Mouse (Mus musculus): ENCODE measurements around the gene Mmp9. TPM values are rescaled to one million over a fixed set of nuclear protein-coding genes. Genes with fewer than 3 reads are reported as not detected.

Mmp9 gene
- polyA plus RNA-seq, 1 experiment from 2014 or later: 37.2 TPM

DNA sequence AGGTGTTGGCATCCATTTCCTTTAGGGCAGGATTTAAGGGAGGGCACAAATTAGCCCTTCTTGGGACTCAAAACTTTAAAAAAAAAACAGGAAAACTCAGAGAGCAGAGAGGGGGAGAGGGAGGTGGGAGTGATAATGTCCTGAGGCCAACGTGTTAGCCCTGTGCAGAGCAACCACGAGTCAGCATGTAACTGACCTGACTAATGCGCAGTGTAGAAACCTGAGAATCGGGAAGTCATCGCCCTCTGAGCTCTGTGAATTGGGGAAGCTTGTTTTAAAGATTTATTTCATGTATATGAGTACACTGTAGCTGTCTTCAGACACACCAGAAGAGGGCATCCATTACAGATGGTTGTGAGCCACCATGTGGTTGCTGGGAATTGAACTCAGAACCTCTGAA lies 23.8 kb upstream of the Mmp9 start:
- H3K27me3 ChIP-seq: no peaks in the 10 kb centered on the region
- WGBS: 88% methylated on average over 5 of the region's 5 CpGs
- no peak for ATAC-seq (ENCODE audit: low FRiP score, low read depth)

DNA sequence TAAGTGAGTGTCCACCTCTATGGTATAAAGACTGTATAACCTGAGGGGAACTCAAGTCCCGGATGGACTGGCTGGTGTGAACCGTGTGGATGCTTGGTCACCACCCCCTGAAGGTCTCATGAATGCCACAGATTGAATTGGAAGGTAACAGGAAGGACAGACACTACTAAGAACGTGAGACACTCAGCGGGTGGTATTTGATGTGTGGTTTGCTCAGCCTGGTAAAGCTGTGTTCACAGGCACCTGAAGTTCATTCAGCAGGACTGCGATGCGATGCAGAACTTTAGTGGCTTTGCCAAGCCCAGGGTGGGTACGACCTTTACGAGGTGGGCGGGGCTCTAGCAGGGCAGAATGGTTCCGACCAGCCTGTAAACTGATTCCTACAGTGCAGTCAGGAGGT lies 23.2 kb upstream of the Mmp9 start:
- no peak for ATAC-seq (ENCODE audit: low FRiP score, low read depth)
- Histone ChIP-seq H3K9ac (no peak overlapping the region), H3K4me3 (no peak overlapping the region), H3K27me3 (no peaks in the 10 kb centered on the region), H3K4me2 (no peak overlapping the region), H3K27ac (replicated peaks) (no peak overlapping the region), H3K9me3 (no peaks in the 10 kb centered on the region), H3K4me1 (replicated peaks) (peaks cover 3% of the 10 kb centered on the region), H3K36me3 (peaks cover 4% of the 10 kb centered on the region)
- 65% methylated on average over 10 of the region's 10 CpGs for WGBS

More for the DNA sequence above, 23.8 kb upstream of the Mmp9 start:
- no peak overlapping the region for H3K27ac ChIP-seq (replicated peaks)
- H3K9ac ChIP-seq: no peak overlapping the region
- peaks cover 7% of the 10 kb centered on the region for H3K4me1 ChIP-seq (replicated peaks)
- H3K36me3 ChIP-seq: peaks cover 4% of the 10 kb centered on the region
- H3K4me2 ChIP-seq: no peak overlapping the region
- H3K9me3 ChIP-seq: no peaks in the 10 kb centered on the region
- no peak overlapping the region for H3K4me3 ChIP-seq

DNA sequence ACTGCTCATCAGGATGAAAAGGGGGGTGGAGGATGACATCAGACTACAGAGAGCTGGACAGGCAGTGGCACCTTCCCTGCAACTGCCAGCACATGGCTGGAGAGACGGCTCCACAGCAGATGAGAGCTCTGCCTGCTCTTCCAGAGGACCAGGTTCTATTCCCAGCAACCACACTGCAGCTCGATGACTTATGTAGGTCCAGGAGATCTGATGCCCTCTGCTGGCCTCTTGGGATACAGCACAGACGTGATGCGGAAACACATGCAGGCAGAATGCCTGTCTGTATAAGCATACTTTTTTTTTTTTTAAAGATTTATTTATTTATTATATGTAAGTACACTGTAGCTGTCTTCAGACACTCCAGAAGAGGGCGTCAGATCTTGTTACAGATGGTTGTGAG lies 22.3 kb upstream of the Mmp9 start:
- Histone ChIP-seq H3K9me3 (no peaks in the 10 kb centered on the region), H3K27ac (replicated peaks) (no peak overlapping the region), H3K9ac (no peak overlapping the region), H3K4me2 (no peak overlapping the region), H3K4me1 (replicated peaks) (peaks cover 1% of the 10 kb centered on the region), H3K27me3 (no peaks in the 10 kb centered on the region), H3K4me3 (no peak overlapping the region), H3K36me3 (peaks cover 4% of the 10 kb centered on the region)
- ATAC-seq (ENCODE audit: low FRiP score, low read depth): no peak
- 58% methylated on average over 4 of the region's 5 CpGs for WGBS

DNA sequence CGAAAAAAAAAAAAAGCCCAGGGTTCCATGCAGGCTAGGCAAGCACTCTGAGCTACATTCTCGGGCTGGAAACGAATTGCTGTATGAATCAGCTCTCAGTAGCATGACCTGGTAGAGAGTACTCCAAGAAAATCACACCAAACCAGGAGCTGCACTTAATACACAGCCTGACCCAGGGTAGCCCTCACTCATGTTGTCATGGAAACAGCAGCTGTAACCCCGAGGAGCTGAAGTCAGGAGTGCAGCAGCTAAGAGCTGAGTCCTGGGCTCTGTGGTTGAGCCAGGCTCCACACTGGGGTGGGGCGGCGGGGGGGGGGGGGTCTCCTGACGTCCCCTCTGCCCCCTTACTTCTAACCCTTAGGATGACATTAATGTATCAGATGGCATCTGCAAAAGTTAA lies 18.6 kb upstream of the Mmp9 start:
- peaks cover 9% of the 10 kb centered on the region for H3K4me1 ChIP-seq (replicated peaks)
- 55% methylated on average over 7 of the region's 7 CpGs for WGBS

DNA sequence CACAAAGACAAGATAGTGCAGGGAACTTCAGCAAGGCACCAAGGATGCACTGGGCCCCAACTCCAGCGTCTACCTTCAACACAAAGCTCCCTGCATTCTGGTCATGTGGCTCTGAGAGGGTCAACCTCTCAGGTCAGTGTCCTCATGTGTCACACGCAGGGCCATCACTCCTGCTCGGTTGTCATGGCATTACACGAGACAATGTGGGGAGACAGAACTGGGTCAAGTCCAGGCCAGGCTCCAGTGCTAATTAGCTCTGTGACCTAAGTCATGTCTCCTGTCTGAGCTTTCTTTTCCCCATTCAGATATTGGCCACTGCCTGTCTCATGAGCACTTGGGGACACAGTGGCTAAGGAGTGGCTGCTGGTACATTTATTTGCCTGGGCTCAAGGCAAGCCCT lies 17.3 kb upstream of the Mmp9 start:
- no peak overlapping the region for H3K27ac ChIP-seq (replicated peaks)
- H3K36me3 ChIP-seq: peaks cover 4% of the 10 kb centered on the region
- ATAC-seq (ENCODE audit: low FRiP score, low read depth): no peak
- no peak overlapping the region for H3K4me2 ChIP-seq
- H3K4me1 ChIP-seq (replicated peaks): peaks cover 9% of the 10 kb centered on the region
- no peaks in the 10 kb centered on the region for H3K9me3 ChIP-seq
- no peak overlapping the region for H3K9ac ChIP-seq
- 40% methylated on average over 4 of the region's 4 CpGs for WGBS
- no peak overlapping the region for H3K4me3 ChIP-seq
- H3K27me3 ChIP-seq: no peaks in the 10 kb centered on the region

More for the DNA sequence above, 18.6 kb upstream of the Mmp9 start:
- Histone ChIP-seq H3K27me3 (no peaks in the 10 kb centered on the region), H3K4me3 (no peak overlapping the region), H3K36me3 (peaks cover 4% of the 10 kb centered on the region), H3K4me2 (no peak overlapping the region), H3K9me3 (no peaks in the 10 kb centered on the region), H3K27ac (replicated peaks) (no peak overlapping the region), H3K9ac (no peak overlapping the region)
- ATAC-seq (ENCODE audit: low FRiP score, low read depth): no peak

DNA sequence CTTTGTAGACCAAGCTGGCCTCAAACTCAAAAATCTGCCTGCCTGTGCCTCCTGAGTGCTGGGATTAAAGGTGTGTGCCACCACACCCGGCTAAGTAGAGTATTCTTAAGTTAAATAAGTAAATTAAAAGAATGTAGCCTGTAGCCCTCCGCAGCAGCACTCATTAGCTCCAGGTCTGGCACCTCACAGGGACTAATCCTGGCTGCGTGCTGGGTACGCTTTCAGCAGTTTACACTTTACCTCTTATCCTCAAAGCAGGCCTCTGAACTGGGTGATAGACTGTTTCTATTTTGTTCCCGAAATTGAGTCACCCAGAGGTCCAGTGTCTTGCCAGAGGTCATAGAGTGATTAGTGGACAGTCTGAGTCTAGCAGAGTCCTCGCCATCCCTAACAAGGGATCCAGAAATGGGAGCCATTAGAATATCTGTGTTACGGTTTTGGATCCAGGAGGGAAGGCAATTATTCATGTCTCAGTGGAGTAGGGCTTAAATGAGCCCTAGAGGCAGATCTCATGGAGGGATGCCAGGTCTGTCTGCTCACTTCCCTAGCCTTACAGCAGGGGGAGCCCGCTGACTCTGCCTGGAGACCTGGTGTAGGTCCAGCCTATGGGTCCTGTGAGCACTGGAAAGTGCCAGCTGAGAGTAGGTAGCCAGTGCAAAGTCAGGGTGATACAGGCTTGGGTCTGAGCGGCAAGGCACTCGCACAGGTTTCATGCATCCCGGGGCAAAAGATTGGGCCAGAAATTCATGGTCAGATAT lies 16.3 kb upstream of the Mmp9 start:
- ATAC-seq (ENCODE audit: low FRiP score, low read depth): peak; percentile 71
- H3K4me1 ChIP-seq (replicated peaks): peaks cover 9% of the 10 kb centered on the region
- no peaks in the 10 kb centered on the region for H3K27me3 ChIP-seq
- no peak overlapping the region for H3K27ac ChIP-seq (replicated peaks)
- no peaks in the 10 kb centered on the region for H3K9me3 ChIP-seq
- no peak overlapping the region for H3K4me3 ChIP-seq
- WGBS: 36% methylated on average over 11 of the region's 11 CpGs
- H3K36me3 ChIP-seq: peaks cover 2% of the 10 kb centered on the region
- H3K9ac ChIP-seq: no peak overlapping the region
- no peak overlapping the region for H3K4me2 ChIP-seq

DNA sequence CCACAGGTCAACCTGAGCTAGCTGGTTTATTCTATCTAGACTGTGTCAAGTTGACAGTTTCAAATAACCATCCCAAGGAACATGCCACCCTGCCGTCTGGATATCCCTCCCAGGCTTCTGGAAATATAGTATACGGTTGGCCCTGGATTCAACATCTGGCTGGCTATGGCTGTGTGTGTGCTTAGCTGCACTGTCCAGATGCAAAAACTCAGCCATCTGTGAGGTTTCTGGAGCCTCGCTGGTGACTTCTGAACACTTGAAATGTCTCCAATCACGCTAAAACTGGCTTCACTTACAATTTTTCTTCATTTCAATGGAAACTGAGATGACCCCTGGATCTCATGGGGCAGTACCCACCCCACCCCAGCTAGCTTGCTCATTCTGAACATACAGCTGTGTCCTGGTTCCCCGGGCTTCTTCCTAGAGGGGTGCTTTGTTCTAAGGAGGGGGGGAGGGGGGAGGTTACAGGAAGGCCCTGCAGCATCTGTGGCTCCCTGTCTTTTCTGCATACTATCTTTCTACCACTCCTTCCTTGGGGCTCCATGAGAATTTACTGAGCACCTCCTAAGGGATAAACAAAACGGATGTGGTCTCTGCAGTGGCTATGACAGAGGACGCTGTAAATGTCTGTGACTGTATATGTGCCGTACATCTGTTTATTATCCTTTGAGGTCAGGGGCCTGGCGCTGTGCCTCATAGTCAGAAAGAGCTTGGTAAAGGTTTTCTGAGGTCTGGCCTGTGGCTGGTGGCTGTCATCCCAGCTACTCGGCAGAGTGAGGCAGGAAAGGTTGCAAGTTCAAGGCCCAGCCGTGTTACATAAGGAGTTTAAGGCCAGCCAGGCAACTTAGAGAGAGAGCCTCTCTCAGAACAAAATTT lies 9.6 kb upstream of the Mmp9 start:
- Histone ChIP-seq H3K4me1 (replicated peaks) (no peaks in the 10 kb centered on the region), H3K36me3 (no peaks in the 10 kb centered on the region), H3K4me2 (no peak overlapping the region), H3K9me3 (no peaks in the 10 kb centered on the region), H3K27ac (replicated peaks) (no peak overlapping the region), H3K4me3 (no peak overlapping the region), H3K27me3 (no peaks in the 10 kb centered on the region), H3K9ac (no peak overlapping the region)
- 59% methylated on average over 11 of the region's 11 CpGs for WGBS
- no peak for ATAC-seq (ENCODE audit: low FRiP score, low read depth)

DNA sequence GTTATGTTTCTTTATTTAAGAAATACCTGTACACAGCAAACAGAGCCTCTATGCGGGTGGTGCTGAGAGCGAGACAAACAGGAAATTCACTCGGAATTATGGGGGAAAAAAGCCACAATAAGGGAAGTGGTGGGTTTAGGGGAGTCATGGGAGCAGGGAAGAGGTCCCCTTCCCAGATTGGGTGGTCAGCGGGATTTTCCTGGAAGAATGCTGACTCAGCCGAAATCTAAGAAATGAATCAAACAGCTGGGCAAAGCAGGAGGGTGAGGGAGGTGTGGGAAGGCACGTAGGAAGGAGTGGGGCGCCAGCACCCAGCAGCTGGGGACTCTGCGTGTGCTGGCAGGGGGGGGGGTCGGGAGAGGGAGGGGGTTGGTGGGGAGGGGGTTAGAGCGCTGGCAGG lies 7.0 kb upstream of the Mmp9 start:
- Histone ChIP-seq H3K4me2 (no peak overlapping the region), H3K4me3 (no peak overlapping the region), H3K36me3 (no peaks in the 10 kb centered on the region), H3K4me1 (replicated peaks) (peaks cover 5% of the 10 kb centered on the region), H3K9ac (no peak overlapping the region), H3K27ac (replicated peaks) (no peak overlapping the region), H3K27me3 (no peaks in the 10 kb centered on the region), H3K9me3 (no peaks in the 10 kb centered on the region)
- WGBS: 45% methylated on average over 9 of the region's 10 CpGs
- ATAC-seq (ENCODE audit: low FRiP score, low read depth): no peak

DNA sequence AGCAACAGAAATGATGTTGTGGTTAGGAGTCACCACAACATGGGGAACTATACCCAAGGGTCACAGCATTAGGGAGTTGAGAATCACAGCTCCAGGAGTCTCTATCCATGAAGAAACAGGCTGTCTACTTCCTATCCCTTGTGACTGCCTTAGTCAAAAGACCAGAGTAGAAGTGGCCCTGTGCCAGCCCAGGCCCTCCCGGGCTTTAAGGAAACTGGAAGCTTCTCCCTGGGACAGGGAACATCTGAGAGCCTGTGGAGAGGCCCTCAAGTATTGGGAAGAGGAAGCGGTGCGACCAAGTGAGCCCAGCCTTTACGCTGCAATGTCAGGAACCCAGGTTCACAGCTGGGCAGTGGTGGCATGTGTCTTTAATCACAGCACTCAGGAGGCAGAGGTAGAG lies 4.6 kb upstream of the Mmp9 start:
- Histone ChIP-seq H3K27me3 (no peaks in the 10 kb centered on the region), H3K9ac (no peak overlapping the region), H3K4me3 (no peak overlapping the region), H3K27ac (replicated peaks) (no peak overlapping the region), H3K4me2 (no peak overlapping the region), H3K9me3 (no peaks in the 10 kb centered on the region), H3K4me1 (replicated peaks) (peaks cover 27% of the 10 kb centered on the region), H3K36me3 (no peaks in the 10 kb centered on the region)
- no peak for ATAC-seq (ENCODE audit: low FRiP score, low read depth)
- 70% methylated on average over 4 of the region's 4 CpGs for WGBS

DNA sequence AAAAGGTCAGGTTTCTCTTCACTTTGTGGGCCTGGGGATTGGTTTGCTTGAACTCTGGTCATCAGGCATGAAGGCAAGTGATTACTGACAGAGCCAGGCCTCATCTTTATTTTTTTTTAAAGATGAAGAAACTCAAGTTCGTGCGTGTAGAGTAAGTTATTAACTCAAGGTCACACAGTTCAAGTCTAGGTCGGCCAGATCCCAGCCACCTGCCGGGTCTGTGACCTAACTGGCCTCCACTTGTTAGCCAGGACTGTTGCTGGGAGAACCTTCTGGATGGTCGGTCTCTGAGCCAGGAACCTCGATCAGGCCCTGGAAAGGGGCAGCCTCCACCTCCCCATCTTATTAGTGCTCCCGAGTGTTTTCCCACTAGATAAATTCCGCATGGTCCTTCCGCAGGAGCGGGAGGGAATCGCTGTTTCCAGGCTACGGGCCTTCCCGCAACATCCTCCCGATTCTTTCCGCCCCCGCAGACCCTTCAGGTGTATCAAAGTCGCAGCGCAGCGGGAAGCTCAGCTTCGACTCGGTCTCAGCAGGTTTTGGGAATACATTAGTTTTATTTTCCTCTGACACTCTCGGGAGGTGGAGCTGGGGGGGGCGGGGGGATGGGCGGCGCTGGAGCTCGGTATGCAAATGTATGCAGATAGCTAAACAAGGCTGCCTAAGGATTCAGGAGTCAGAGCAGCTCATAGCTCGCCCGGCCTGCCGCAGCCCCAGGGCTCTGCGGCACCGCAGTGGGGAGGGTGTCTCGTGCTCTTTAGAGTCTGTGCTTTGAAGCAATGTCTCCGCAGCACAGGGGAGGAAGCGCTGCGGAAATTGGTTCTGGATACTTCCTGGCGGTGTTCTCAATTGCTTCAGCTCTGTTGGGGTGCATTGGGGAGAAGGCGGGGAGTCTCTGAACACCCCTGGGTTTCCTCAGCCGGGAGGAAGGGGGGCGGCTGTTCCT lies 2.2 kb upstream of the Mmp9 start:
- WGBS: 2% methylated on average over 39 of the region's 39 CpGs
- H3K4me3 ChIP-seq: peak overlapping the region; percentile 40
- no peaks in the 10 kb centered on the region for H3K9me3 ChIP-seq
- H3K27me3 ChIP-seq: no peaks in the 10 kb centered on the region
- H3K27ac ChIP-seq (replicated peaks): peak overlapping the region; percentile 84
- H3K36me3 ChIP-seq: no peaks in the 10 kb centered on the region
- peak overlapping the region; percentile 69 for H3K4me2 ChIP-seq
- H3K9ac ChIP-seq: peak overlapping the region; percentile 46
- peak; percentile 91 for ATAC-seq (ENCODE audit: low FRiP score, low read depth)
- peaks cover 27% of the 10 kb centered on the region for H3K4me1 ChIP-seq (replicated peaks)

DNA sequence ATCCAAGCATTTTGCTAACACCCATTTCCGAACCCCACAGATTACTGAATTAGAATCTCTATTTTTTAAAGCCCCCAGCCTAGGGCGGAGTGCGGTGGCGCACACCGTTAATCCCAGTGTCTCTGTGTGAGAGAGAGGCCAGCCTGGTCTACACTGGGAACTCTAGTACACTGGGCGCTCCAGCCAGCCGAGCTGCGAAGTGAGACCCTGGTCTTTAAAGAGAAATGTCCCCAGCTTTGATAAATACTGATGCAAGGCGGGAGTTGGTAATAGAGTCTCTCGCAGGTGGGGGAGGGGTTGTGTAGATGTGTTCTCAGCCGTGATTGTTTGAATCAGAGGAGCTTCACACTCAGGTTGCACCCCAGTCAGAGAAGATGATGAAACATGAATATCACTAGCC lies 1.5 kb upstream of the Mmp9 start:
- Histone ChIP-seq H3K9me3 (no peaks in the 10 kb centered on the region), H3K4me2 (peak overlapping the region; percentile 69), H3K4me3 (peak overlapping the region; percentile 40), H3K9ac (peak overlapping the region; percentile 46), H3K27ac (replicated peaks) (peak overlapping the region; percentile 84), H3K36me3 (no peaks in the 10 kb centered on the region), H3K27me3 (no peaks in the 10 kb centered on the region; the same call in 1 of the 2 replicates), H3K4me1 (replicated peaks) (peaks cover 27% of the 10 kb centered on the region)
- 1% methylated on average over 11 of the region's 11 CpGs for WGBS
- ATAC-seq (ENCODE audit: low FRiP score, low read depth): peak; percentile 76
